Mouse (Mus musculus) neural tube, embryonic 11.5 days (tissue): ENCODE data around the gene Snx1. TPM values are rescaled to one million over a fixed set of nuclear protein-coding genes. Genes with fewer than 3 reads are reported as not detected.

Source experiments
- ATAC-seq: fragments of 200-750 bp; cut with Nextera tagmentation; 2 replicates; pipeline ENCODE4 v1.8.0; 2017; ENCODE audit warnings: moderate number of reproducible peaks, mild to moderate bottlenecking, moderate TSS enrichment, moderate library complexity; ENCODE audit not compliant: insufficient read depth, low FRiP score, low TSS enrichment
- DNase-seq: peaks from one replicate; pipeline ENCODE4 v3.0.0-alpha.2; 2015; ENCODE audit warnings: low spot score
- H3K27ac ChIP-seq: fragments of 300-500 bp; sonication (generic); 2 replicates; pipeline ENCODE4 v1.5.1; 2014; ENCODE audit warnings: low read depth, mild to moderate bottlenecking, low read length
- H3K27me3 ChIP-seq: fragments of 300-500 bp; sonication (generic); 2 replicates; pipeline ENCODE4 v1.6.1; 2014; ENCODE audit warnings: mild to moderate bottlenecking, low read length, mixed read lengths; ENCODE audit not compliant: control insufficient read depth, insufficient read depth
- H3K36me3 ChIP-seq: fragments of 300-500 bp; sonication (generic); 2 replicates; pipeline ENCODE4 v1.6.1; 2014; ENCODE audit warnings: mild to moderate bottlenecking, low read length, moderate library complexity, mixed read lengths; ENCODE audit not compliant: control insufficient read depth, insufficient read depth
- H3K4me1 ChIP-seq: fragments of 300-500 bp; sonication (generic); 2 replicates; pipeline ENCODE4 v1.6.1; 2014; ENCODE audit warnings: low read length, mixed read lengths; ENCODE audit not compliant: control insufficient read depth, insufficient read depth
- H3K4me2 ChIP-seq: fragments of 300-500 bp; sonication (generic); 2 replicates; pipeline ENCODE4 v1.6.1; 2014; ENCODE audit warnings: low read depth, mild to moderate bottlenecking, moderate library complexity
- H3K4me3 ChIP-seq: fragments of 300-500 bp; sonication (generic); 2 replicates; pipeline ENCODE4 v1.5.1; 2014; ENCODE audit warnings: low read depth, low read length
- H3K9ac ChIP-seq: fragments of 300-500 bp; sonication (generic); 2 replicates; pipeline ENCODE4 v1.6.1; 2014; ENCODE audit warnings: mild to moderate bottlenecking, low read length
- H3K9me3 ChIP-seq: fragments of 300-500 bp; sonication (generic); 2 replicates; pipeline ENCODE4 v1.6.1; 2016; ENCODE audit warnings: low read length; ENCODE audit not compliant: control insufficient read depth
- WGBS: fragments of 180-500 bp; shearing (Covaris S2); extraction: QIAGEN DNeasy Blood & Tissue Kit; methylation state at CpG from one replicate; pipeline ENCODE4 v1.1.7; 2014; 5-methylcytosine and 5-hydroxymethylcytosine counted together
- polyA plus RNA-seq: library from polyadenylated mRNA; unstranded; fragments of >200 nt; fragmentation: Nextera tagmentation; extraction: Ambion mirVana; gene quantifications from 2 replicates; pipeline ENCODE4 v1.2.1, GENCODE M21; 2014

The Snx1 gene
- polyA plus RNA-seq, 1 experiment from 2014 or later = 131 TPM

DNA sequence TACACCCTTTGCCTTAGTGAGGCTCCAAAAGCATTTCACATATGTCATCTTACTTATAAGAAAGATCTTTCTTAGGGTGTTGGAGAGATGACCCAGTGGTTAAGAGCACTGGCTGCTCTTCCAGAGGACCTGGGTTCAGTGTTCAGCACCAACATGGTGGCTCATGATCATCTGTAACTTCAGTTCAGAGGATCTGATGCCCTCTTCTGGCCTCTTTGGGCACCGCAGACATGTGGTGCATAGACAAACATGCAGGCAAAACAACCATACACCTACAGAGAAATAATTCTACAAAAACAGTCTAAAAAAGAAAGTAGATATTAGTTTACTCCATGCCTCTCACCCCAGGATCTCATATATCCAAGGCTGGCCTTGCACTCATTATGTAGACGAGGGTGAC lies 33.8 kb upstream of the Snx1 start:
- Histone ChIP-seq H3K27ac (no peak overlapping the region), H3K4me3 (no peak overlapping the region), H3K4me2 (no peak overlapping the region), H3K36me3 (no peaks in the 10 kb centered on the region), H3K9me3 (no peaks in the 10 kb centered on the region), H3K27me3 (peaks cover 6% of the 10 kb centered on the region), H3K9ac (no peak overlapping the region), H3K4me1 (no peaks in the 10 kb centered on the region)
- ATAC-seq (no peak), DNase-seq (no peak)
- 90% methylated on average over 2 of the region's 2 CpGs for WGBS

DNA sequence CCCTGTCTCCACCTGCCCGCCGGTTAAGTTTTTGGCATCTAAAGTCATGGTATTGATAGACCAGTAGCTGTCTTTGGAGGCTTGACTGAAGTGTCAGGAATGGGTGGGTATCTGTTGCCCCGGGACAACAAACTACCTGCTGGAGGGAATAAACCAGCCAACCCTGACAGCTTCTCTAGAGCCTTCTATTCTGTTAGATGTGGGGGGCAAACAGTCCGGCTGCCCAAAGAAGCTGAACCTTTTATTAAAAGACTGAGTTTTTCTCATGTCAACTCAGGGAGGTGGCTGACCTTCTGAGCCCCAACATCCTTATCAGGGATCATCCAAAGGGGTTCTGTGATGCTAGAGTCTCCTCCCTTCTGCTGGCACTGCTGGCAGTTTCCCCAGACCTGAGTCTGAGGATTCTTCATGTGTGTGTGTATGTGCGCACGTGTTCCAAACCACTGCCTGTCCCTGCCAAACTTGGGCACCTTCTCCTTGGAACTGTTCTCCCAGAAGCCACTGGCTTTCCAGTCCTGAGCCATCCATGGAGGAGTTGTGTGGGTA lies 32.6 kb upstream of the Snx1 start:
- Histone ChIP-seq H3K9me3 (no peaks in the 10 kb centered on the region), H3K27ac (no peak overlapping the region), H3K27me3 (peaks cover 6% of the 10 kb centered on the region), H3K9ac (no peak overlapping the region), H3K36me3 (no peaks in the 10 kb centered on the region), H3K4me3 (no peak overlapping the region), H3K4me1 (no peaks in the 10 kb centered on the region), H3K4me2 (no peak overlapping the region)
- no peak for DNase-seq
- ATAC-seq = no peak
- 91% methylated on average over 6 of the region's 6 CpGs for WGBS

DNA sequence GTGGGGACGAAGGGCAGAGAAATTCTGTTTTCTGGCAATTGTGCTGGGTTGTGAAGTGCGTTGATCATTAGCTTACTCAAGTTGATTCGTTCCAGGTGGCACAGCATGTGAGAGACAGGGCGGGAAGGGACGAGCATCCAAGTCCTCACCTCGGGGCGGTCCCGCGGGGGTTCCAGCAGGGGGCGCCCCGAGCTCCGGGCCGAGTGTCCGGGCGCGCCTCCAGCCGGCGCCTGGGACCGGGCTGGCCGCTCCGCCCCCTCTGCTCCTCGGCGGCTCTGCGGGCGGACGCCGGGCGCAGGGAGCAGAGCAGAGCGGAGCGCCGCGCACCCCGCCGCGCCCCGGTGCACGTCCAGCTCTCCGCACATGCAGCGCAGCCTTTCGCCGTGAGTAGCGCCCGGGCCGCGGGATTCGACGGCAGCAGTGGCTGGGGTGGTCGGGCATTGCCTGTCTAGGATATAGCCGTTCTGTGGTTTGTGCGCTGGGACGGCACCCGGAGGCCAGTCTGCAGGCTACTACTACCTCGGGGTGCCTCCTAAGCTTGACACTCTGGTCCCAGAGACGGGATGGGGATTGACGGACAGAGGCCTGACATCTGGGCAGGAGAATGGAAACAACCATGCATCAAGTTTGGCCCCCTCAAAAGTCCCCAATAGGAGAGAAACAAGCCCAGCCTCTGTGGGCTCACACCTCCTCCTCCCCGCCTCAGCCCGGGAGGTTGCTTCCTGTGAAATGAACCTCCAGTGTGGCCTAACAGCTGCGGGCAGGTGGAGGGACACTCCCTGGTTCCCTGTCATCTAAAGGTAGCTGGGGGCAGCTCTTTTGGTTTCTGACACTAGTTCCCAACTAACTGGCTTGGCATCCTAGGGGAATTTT lies 31.8 kb upstream of the Snx1 start, which contains the start of gene Dapk2:
Dapk2 (plus strand) TSS at position 266 of the 873 bp plus-strand sequence.
- no peaks in the 10 kb centered on the region for H3K4me1 ChIP-seq

GRCm38 (mm10) chr9:66155534-66155933 lies 29.1 kb upstream of the Snx1 start:
- no peaks in the 10 kb centered on the region for H3K9me3 ChIP-seq
- no peak overlapping the region for H3K4me3 ChIP-seq
- ATAC-seq = no peak
- H3K4me2 ChIP-seq = no peak overlapping the region
- no peak overlapping the region for H3K27ac ChIP-seq
- no peaks in the 10 kb centered on the region for H3K4me1 ChIP-seq
- DNase-seq = no peak
- no peaks in the 10 kb centered on the region for H3K36me3 ChIP-seq
- H3K27me3 ChIP-seq = peaks cover 6% of the 10 kb centered on the region
- no peak overlapping the region for H3K9ac ChIP-seq
- 88% methylated on average over 1 of the region's 1 CpGs for WGBS

More for the DNA sequence above, 31.8 kb upstream of the Snx1 start, which contains the start of gene Dapk2:
- H3K4me2 ChIP-seq = peak within 1 kb of the TSS; percentile 37
- DNase-seq (peak; percentile 86), ATAC-seq (peak; percentile 53; the same call in 1 of the 2 replicates)
- H3K27me3 ChIP-seq = peaks cover 6% of the 10 kb centered on the region
- no peak within 1 kb of the TSS for H3K9ac ChIP-seq
- H3K4me3 ChIP-seq = peak within 1 kb of the TSS; percentile 29
- no peaks in the 10 kb centered on the region for H3K9me3 ChIP-seq
- WGBS = 2% methylated on average over 58 of the region's 58 CpGs
- H3K36me3 ChIP-seq = no peaks in the 10 kb centered on the region
- H3K27ac ChIP-seq = no peak within 1 kb of the TSS

DNA sequence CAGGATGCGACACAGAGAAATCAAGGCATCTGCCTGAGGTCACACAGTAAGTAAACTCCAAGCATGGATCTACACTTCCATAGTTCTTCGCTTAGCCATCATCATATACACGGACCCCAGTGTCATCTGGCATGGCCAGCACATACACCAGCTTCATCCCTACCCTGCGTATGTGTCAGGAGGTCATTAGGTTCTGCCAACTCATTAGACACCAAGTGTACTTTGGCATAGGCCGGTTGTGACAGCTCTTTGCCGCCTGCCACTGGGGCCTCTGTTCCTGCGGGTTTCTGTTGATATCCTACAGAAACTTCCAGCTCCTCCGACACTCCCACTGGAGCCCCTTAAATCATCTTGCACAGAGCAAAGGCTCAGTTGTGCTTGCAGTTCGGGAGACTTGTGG lies 27.6 kb upstream of the Snx1 start:
- ATAC-seq = no peak
- H3K27ac ChIP-seq = no peak overlapping the region
- H3K9me3 ChIP-seq = no peaks in the 10 kb centered on the region
- WGBS = 88% methylated on average over 9 of the region's 9 CpGs
- no peaks in the 10 kb centered on the region for H3K36me3 ChIP-seq
- H3K4me3 ChIP-seq = no peak overlapping the region
- H3K4me1 ChIP-seq = no peaks in the 10 kb centered on the region
- H3K27me3 ChIP-seq = peaks cover 6% of the 10 kb centered on the region
- H3K9ac ChIP-seq = no peak overlapping the region
- no peak for DNase-seq
- H3K4me2 ChIP-seq = no peak overlapping the region

DNA sequence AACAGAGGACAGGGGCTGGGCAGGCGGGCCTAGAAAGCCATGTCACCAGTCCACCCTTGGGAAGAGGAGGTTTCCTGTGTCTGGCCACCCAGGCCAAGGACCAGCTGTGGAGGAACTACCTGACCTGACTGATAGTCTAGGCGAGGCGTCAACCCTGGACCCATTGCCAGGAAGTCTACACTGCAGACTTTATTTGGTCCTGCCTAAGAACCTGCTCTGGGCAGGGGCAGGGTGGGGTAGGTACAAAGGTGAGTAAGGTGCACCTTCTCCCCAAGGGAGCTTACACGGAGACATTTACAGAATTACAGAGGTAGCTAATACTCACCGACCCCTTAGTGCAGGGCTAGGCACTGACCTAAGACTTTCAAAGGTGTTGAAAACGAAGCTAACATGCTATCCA lies 27.2 kb upstream of the Snx1 start:
- Histone ChIP-seq H3K4me3 (no peak overlapping the region), H3K36me3 (no peaks in the 10 kb centered on the region), H3K9ac (no peak overlapping the region), H3K4me1 (no peaks in the 10 kb centered on the region), H3K27ac (no peak overlapping the region), H3K27me3 (peaks cover 3% of the 10 kb centered on the region), H3K9me3 (no peaks in the 10 kb centered on the region), H3K4me2 (no peak overlapping the region)
- ATAC-seq = no peak
- no peak for DNase-seq
- 96% methylated on average over 6 of the region's 6 CpGs for WGBS

DNA sequence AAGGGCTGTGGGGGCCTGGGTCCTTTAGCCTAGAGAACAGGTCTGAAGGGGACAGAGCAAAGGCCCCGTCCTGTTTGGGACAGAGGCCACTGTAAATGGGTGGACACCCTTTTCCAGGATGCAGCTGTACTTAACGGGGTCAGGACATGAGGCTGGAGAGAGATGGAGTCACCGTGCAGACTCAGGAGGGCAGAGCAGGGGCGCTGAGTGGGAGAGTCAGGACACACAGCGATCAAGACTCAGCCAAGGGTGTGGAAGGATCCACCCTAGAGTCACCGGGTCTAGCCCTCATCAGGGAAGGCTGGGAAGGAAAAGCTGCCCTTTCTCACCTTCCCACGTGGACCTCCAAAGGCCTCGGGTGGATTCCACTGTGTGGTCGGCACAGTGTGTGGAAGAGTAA lies 25.6 kb upstream of the Snx1 start:
- WGBS = 72% methylated on average over 9 of the region's 9 CpGs
- no peak for DNase-seq
- no peak for ATAC-seq
- Histone ChIP-seq H3K27me3 (no peaks in the 10 kb centered on the region), H3K9ac (no peak overlapping the region), H3K4me3 (no peak overlapping the region), H3K27ac (no peak overlapping the region), H3K4me1 (no peaks in the 10 kb centered on the region), H3K36me3 (no peaks in the 10 kb centered on the region), H3K4me2 (no peak overlapping the region), H3K9me3 (no peaks in the 10 kb centered on the region)

DNA sequence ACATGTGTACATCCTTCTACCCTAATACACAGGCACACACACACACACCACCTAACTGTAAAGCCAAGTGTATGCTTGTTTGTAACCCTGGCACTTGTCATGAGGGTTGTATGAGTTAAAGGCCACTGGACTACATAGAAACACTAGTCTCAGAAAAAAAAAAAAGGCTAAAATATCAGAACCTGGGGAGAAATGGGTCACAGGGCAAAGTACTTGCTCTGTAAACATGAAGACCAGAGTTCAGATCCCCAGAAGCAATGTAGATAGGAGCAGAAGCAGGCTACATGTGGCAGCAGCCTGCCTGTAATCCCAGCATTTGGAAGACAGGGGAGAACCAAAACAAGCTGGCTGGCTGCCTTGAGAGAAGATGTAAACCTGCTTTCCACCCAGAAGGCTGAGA lies 19.8 kb upstream of the Snx1 start:
- DNase-seq (no peak), ATAC-seq (no peak)
- no peak overlapping the region for H3K27ac ChIP-seq
- H3K4me3 ChIP-seq = no peak overlapping the region
- H3K4me1 ChIP-seq = no peaks in the 10 kb centered on the region
- H3K9ac ChIP-seq = no peak overlapping the region
- H3K27me3 ChIP-seq = no peaks in the 10 kb centered on the region
- H3K9me3 ChIP-seq = no peaks in the 10 kb centered on the region
- no peaks in the 10 kb centered on the region for H3K36me3 ChIP-seq
- no peak overlapping the region for H3K4me2 ChIP-seq

DNA sequence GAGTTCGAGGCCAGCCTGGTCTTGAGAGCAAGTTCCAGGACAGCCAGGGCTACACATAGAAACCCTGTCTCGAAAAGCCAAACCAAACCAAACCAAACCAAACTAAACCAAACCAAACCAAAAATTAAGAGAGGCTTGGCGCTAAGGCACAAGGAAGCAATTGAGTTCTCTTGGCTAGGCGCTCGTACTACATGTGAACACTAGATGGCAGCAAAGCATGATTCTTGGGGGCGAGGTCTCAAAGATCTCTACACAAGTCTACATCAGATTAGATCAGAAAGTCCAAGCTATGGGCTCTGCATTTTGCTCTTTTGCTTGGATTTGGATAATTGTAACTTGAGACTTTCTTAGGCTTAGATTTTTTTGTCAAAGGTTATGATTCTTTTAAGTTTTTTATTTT lies 17.9 kb upstream of the Snx1 start:
- no peaks in the 10 kb centered on the region for H3K27me3 ChIP-seq
- no peak overlapping the region for H3K27ac ChIP-seq
- 8% methylated on average over 6 of the region's 6 CpGs for WGBS
- no peaks in the 10 kb centered on the region for H3K9me3 ChIP-seq
- ATAC-seq (no peak), DNase-seq (peak; percentile 78)
- no peak overlapping the region for H3K9ac ChIP-seq
- no peak overlapping the region for H3K4me3 ChIP-seq
- no peak overlapping the region for H3K4me2 ChIP-seq
- H3K36me3 ChIP-seq = peaks cover 10% of the 10 kb centered on the region; the same call in 1 of the 2 replicates
- H3K4me1 ChIP-seq = no peaks in the 10 kb centered on the region
